Mouse (Mus musculus) liver, embryonic 15.5 days (tissue): ENCODE measurements around the gene Phlda3. TPM values are rescaled to one million over a fixed set of nuclear protein-coding genes. Genes with fewer than 3 reads are reported as not detected.

ENCODE experiments used
- ATAC-seq: fragments of 200-750 bp; cut with Nextera tagmentation; 2 replicates; pipeline ENCODE4 v1.8.0; 2017; ENCODE audit warnings: moderate number of reproducible peaks, mild to moderate bottlenecking, moderate library complexity; ENCODE audit not compliant: insufficient read depth
- H3K27ac ChIP-seq: fragments of 300-500 bp; sonication (generic); replicated peaks from 2 replicates; pipeline ENCODE4 v1.5.1; 2015; ENCODE audit warnings: mild to moderate bottlenecking, inconsistent platforms
- H3K27me3 ChIP-seq: fragments of 300-500 bp; sonication (generic); 2 replicates; pipeline ENCODE4 v1.6.1; 2015; ENCODE audit warnings: mild to moderate bottlenecking, inconsistent platforms
- H3K36me3 ChIP-seq: fragments of 300-500 bp; sonication (generic); replicated peaks from 2 replicates; pipeline ENCODE4 v1.6.1; 2015; ENCODE audit warnings: moderate library complexity, mild to moderate bottlenecking, inconsistent platforms
- H3K4me1 ChIP-seq: fragments of 300-500 bp; sonication (generic); replicated peaks from 2 replicates; pipeline ENCODE4 v1.6.1; 2015; ENCODE audit warnings: inconsistent platforms
- H3K4me2 ChIP-seq: fragments of 300-500 bp; sonication (generic); 2 replicates; pipeline ENCODE4 v1.6.1; 2015; ENCODE audit warnings: moderate library complexity, mild to moderate bottlenecking, inconsistent platforms
- H3K4me3 ChIP-seq: fragments of 300-500 bp; sonication (generic); replicated peaks from 2 replicates; pipeline ENCODE4 v1.5.1; 2015; ENCODE audit warnings: mild to moderate bottlenecking, inconsistent platforms
- H3K9ac ChIP-seq: fragments of 300-500 bp; sonication (generic); 2 replicates; pipeline ENCODE4 v1.6.1; 2015; ENCODE audit warnings: moderate library complexity, mild to moderate bottlenecking, inconsistent platforms
- H3K9me3 ChIP-seq: fragments of 300-500 bp; sonication (generic); replicated peaks from 2 replicates; pipeline ENCODE4 v1.6.1; 2016; ENCODE audit warnings: inconsistent platforms
- WGBS: fragments of 180-500 bp; shearing (Covaris S2); methylation state at CpG from one replicate; pipeline ENCODE4 v1.1.7; 2015; ENCODE audit warnings: mixed read lengths; ENCODE audit not compliant: insufficient replicate concordance; 5-methylcytosine and 5-hydroxymethylcytosine counted together
- polyA plus RNA-seq: library from polyadenylated mRNA; unstranded; fragments of >200 nt; fragmentation: Nextera tagmentation; extraction: Ambion mirVana; gene quantifications from 2 replicates; pipeline ENCODE4 v1.2.1, GENCODE M21; 2015

Gene Phlda3
- polyA plus RNA-seq, 1 experiment from 2014 or later = 6.2 TPM

DNA sequence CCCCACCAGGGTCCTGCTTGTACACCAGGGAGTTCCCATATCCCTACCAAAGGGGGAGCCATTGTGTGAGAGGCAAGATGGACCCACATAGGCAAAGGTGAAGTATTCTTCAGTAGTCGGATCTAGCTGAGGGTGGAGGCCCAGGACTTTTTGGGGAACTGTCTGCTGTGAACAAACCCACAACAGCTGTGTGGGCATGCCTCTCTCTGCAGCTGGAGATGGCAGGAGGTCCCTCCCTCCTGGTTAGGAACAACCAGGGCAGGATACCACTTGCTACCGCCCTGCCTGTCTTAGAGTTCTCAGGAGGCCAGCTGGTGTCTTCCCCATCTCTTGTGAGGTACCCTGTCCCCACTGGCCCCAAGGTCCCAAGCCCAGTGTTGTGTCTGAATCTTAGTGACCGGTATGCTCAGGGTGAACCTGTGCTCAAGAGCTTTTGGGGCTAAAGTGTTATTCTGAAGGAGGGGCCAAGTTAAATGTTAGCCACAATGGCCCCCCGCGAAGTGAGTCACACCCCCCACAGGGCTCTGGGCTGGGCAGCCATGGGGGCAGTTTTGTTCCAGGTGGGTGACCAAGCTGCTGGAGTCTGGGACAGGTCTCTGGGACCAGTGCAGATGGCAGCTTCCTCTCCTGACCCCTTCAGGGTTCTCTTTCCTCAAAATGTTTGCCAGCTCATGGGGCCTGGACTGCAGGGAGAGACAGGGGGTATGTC lies 47.9 kb downstream of the Phlda3 start:
- no peak overlapping the region for H3K9ac ChIP-seq
- 50% methylated on average over 5 of the region's 5 CpGs for WGBS
- peaks cover 5% of the 10 kb centered on the region for H3K4me1 ChIP-seq
- H3K9me3 ChIP-seq = no peaks in the 10 kb centered on the region
- H3K4me3 ChIP-seq = no peak overlapping the region
- H3K27ac ChIP-seq = no peak overlapping the region
- no peak overlapping the region for H3K4me2 ChIP-seq
- no peak for ATAC-seq
- peaks cover 53% of the 10 kb centered on the region for H3K27me3 ChIP-seq
- H3K36me3 ChIP-seq = no peaks in the 10 kb centered on the region

DNA sequence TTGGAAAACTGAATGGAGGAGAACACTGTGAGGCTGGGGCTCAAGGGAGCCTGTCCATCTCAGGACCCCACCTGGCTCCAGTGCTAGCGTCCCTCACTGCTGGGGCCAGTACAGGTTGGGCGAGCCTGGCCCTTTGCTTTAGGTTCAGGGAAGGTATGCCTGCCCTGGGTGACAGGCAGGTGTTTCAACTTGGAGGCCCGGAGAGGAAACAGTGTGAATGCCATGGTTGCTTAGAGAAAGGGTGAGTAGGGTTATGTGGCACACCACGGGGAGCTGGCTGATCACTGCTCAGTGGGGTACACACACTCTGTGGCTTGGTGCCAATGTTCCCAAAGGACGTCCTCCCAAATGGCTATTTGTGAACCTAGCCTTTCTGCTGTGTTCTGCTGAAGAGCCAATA lies 48.6 kb downstream of the Phlda3 start:
- ATAC-seq = no peak
- Histone ChIP-seq H3K27me3 (peaks cover 60% of the 10 kb centered on the region), H3K4me2 (no peak overlapping the region), H3K4me3 (no peak overlapping the region), H3K9ac (no peak overlapping the region), H3K9me3 (no peaks in the 10 kb centered on the region), H3K36me3 (no peaks in the 10 kb centered on the region), H3K4me1 (peaks cover 7% of the 10 kb centered on the region), H3K27ac (no peak overlapping the region)
- 50% methylated on average over 5 of the region's 5 CpGs for WGBS

DNA sequence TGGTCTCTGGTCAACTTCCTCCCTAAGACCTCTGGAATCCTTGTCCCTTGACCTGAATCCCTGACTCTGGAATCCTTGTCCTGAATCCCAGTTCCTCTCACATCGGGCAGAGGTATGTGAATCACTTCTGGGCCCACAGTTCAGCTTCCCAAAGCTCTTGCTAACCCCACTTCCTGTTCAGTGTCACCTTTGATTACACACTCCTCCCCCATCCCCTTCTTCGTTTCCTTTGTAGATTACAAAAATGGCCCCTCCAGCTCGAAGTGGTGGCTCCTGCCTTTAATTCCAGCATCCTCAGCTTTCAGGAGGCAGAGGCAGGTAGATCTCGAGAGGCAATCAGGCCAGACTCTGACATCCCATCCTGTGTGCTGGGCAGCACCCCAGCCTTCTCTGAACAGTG lies 51.7 kb downstream of the Phlda3 start:
- Histone ChIP-seq H3K4me3 (no peak overlapping the region), H3K4me1 (peaks cover 7% of the 10 kb centered on the region), H3K9ac (no peak overlapping the region), H3K27ac (no peak overlapping the region), H3K4me2 (no peak overlapping the region), H3K9me3 (no peaks in the 10 kb centered on the region), H3K36me3 (no peaks in the 10 kb centered on the region), H3K27me3 (peaks cover 90% of the 10 kb centered on the region)
- 17% methylated on average over 4 of the region's 4 CpGs for WGBS
- ATAC-seq = no peak

DNA sequence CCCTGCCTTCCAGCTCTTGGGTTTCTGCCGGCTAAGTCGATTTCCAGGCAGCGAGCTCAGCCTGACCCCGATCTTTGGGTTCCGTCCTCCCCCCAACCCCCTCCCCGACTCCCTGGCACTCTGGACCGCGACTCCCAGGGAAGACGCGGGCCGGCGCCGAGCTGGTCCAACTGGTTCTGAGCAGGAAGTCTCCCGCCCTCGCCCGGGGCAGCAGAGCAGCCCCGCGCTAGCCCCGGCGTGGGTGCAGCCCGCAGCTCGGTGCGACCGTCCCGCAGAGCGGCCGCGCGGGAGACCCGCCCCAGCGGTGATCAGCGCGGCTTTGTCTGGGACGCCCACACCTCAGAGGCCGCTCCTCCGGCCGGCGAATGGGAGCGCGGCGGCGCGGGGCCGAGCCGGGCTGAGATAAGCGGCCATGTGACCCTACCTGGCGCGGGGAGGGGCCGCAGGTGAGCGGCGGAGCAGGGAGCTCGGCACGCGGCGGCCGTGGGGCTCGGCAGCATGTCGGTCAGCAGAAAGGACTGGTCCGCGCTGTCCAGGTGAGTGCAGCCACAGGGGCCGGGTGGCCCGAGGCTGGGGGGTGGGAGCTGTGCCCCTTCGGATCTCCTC lies 52.7 kb downstream of the Phlda3 start, which contains the start of gene Lad1:
Gene Lad1, plus strand, starts transcription at position 118 of the 606 bp plus-strand sequence.
- H3K27ac ChIP-seq = no peak within 1 kb of the TSS
- WGBS = 1% methylated on average over 63 of the region's 63 CpGs
- H3K36me3 ChIP-seq = no peaks in the 10 kb centered on the region
- H3K4me3 ChIP-seq = peak within 1 kb of the TSS; percentile 43
- ATAC-seq = no peak
- H3K27me3 ChIP-seq = peaks cover 96% of the 10 kb centered on the region
- no peaks in the 10 kb centered on the region for H3K9me3 ChIP-seq
- peak within 1 kb of the TSS; percentile 64 for H3K4me2 ChIP-seq
- H3K9ac ChIP-seq = no peak within 1 kb of the TSS
- peaks cover 7% of the 10 kb centered on the region for H3K4me1 ChIP-seq

Other genes starting within 250 kb of the Phlda3 start
- 1.0 and 1.2 TPM in 2 replicates for gene Nav1, start 158.8 kb upstream of the Phlda3 start, polyA plus RNA-seq
- 32.7 and 33.8 TPM in 2 replicates for gene Csrp1, start 46.1 kb upstream of the Phlda3 start, polyA plus RNA-seq
- gene Tnni1, start 13.3 kb downstream of the Phlda3 start, polyA plus RNA-seq = 15.5 and 23.2 TPM in 2 replicates
- gene Lad1, start 52.5 kb downstream of the Phlda3 start, polyA plus RNA-seq = 0.30 and 0.56 TPM in 2 replicates
- gene Tnnt2, start 70.2 kb downstream of the Phlda3 start, polyA plus RNA-seq = 8.0 and 11.4 TPM in 2 replicates
- gene Pkp1, start 153.1 kb downstream of the Phlda3 start, polyA plus RNA-seq = 0.05 TPM in 1 of 2 replicates, not detected in the other
- not detected in 2 replicates for gene Igfn1, start 240.2 kb downstream of the Phlda3 start, polyA plus RNA-seq
- 81.4 and 95.3 TPM in 2 replicates for gene Tmem9, start 242.0 kb downstream of the Phlda3 start, polyA plus RNA-seq